Mouse (Mus musculus) left cerebral cortex, adult 2 months (tissue): ENCODE data around the gene Fcmr. TPM values are rescaled to one million over a fixed set of nuclear protein-coding genes. Genes with fewer than 3 reads are reported as not detected.

ENCODE experiments used
- DNase-seq, 2 experiments: peaks; one replicate each; pipeline ENCODE4 v3.0.0; 2021 to 2022; ENCODE audit warnings: low spot score in 2 of 2, mixed read lengths in 1 of 2; ENCODE audit errors: extremely low spot score in 1 of 2
- H3K27ac ChIP-seq: fragments of 200-600 bp; 2 replicates; pipeline ENCODE4 v1.8.1; 2022
- H3K4me3 ChIP-seq: fragments of 200-600 bp; 2 replicates; pipeline ENCODE4 v1.8.1; 2022
- CTCF ChIP-seq: fragments of 200-600 bp; IDR thresholded peaks from 2 replicates; pipeline ENCODE4 v1.8.1; 2022; ENCODE audit warnings: antibody characterized with exemption, mild to moderate bottlenecking, moderate library complexity
- intact Hi-C: fragments of 180-260 bp; cut with DNase I; formaldehyde crosslinking; loops from one replicate; pipeline ENCODE4 v1.15.1; 2025
- total RNA-seq, 2 experiments: library from RNA; stranded (reverse); gene quantifications; 2 replicates each; pipeline ENCODE4 v1.2.3; 2021

Gene Fcmr
- total RNA-seq, 2 experiments from 2014 or later, result not detected

DNA sequence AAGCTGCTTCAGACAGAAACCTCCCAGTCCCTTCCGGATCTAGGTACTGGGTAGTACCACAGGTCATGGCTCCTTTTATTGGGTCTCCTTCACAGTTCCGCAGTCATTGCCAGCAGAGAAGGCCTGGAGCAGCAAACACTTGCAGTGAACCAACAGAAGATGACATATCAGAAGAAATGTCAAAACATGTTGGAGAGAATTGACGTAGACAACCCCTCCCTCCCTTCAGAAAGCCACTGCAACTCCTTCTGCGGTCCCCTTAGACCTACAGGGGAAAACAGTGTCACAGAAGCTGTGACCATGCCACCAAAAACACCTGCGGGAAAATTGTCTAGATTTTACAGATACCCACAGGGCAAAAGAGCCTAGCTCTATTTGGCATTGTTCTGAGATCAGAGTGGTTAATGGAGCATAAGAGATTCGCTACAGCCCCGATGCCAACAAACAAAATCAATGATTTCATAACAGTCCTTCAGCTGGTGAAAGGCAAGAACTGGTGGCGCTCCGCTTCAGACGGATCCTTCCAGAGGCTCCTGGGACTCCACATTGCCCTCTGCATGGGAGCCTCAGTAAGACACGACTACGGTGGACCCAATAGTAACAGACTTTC lies 46.0 kb downstream of the Fcmr start, which contains the start of gene Il20:
Gene Il20, minus strand, starts transcription at position 51 of the 610 bp plus-strand sequence.
- Histone ChIP-seq H3K27ac (no peak within 1 kb of the TSS), H3K4me3 (no peak within 1 kb of the TSS)
- intact Hi-C loops, result no loop called here
- TF ChIP-seq CTCF, result no peak
- no peak for DNase-seq

DNA sequence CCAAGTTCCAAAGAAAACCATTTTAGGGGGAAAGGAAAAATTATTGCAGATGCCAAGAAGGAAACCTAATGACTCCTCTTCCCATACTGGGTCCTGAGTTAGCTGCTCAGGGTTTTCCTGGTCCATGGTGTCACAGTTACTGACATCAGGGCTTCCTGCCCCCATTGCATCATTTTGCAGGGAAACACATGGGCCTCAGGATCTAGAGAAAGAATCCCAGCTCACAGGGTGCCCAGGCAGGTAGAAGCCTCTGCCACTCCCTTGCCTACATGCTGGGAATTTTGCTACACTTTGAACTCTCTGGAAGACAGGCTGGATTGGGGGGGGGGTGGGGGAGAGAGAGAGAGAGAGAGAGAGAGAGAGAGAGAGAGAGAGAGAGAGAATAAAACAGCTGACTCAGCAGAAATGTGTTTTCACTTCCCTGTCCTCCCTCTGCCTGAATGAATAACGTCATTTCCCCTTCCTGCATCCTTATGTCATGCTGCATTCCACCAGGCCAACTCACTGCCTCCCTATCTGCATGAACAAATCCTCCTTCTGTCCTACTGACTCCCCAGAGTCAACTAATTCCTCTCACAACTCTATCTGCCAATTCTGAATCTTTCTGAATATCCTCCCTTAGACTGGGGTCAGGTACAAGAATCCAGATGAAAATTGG lies 53.0 kb downstream of the Fcmr start:
- intact Hi-C loops, result no loop called here
- no peak for DNase-seq
- H3K4me3 ChIP-seq, result no peak overlapping the region
- no peak overlapping the region for H3K27ac ChIP-seq
- no peak for TF ChIP-seq CTCF

DNA sequence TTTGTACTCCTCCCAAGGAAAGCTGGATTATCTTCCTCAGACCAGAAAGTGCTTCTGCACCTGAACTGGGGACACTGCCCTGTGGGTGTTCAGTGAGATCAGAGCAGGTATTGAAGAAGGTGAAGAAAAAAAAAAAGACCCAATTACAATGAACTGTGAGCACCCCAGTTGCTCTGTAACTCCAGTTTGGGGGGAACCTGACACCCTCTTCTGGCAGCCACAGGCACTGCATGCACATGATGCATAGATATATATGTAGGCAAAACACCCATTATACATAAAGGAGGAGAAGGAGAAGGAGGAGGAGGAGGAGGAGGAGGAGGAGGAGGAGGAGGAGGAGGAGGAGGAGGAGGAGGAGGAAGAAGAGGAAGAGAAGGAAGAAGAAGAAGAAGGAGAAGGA lies 61.0 kb downstream of the Fcmr start:
- H3K4me3 ChIP-seq, result no peak overlapping the region
- no peak for DNase-seq
- intact Hi-C loops, result no loop called here
- peak; percentile 15 for TF ChIP-seq CTCF
- no peak overlapping the region for H3K27ac ChIP-seq

Other genes with a start within 250 kb of the Fcmr start
- gene Zp3r, start 236.0 kb upstream of the Fcmr start, total RNA-seq, result not detected
- not detected for gene C4bp, start 204.0 kb upstream of the Fcmr start, total RNA-seq
- gene Gm29427, start 149.9 kb upstream of the Fcmr start, total RNA-seq, result not detected
- 10 to 100 TPM; 16.0 to 17.2 TPM for gene Yod1, start 148.3 kb upstream of the Fcmr start, total RNA-seq
- gene Pfkfb2, start 136.4 kb upstream of the Fcmr start, total RNA-seq, result 10 to 100 TPM; 43.3 to 45.7 TPM
- 1 to 10 TPM; 1.3 to 1.7 TPM for gene AA986860, start 133.7 kb upstream of the Fcmr start, total RNA-seq
- gene Fcamr, start 64.8 kb upstream of the Fcmr start, total RNA-seq, result not detected
- gene Pigr, start 39.0 kb upstream of the Fcmr start, total RNA-seq, result under 1 TPM in 1 of 2 experiments, not detected in 1; 0.14 TPM
- gene Il24, start 21.8 kb downstream of the Fcmr start, total RNA-seq, result not detected
- gene Il20, start 45.8 kb downstream of the Fcmr start, total RNA-seq, result not detected
- not detected for gene Il19, start 74.4 kb downstream of the Fcmr start, total RNA-seq
- gene Il10, start 154.2 kb downstream of the Fcmr start, total RNA-seq, result not detected
- 10 to 100 TPM; 31.0 to 32.8 TPM for gene Mapkapk2, start 232.2 kb downstream of the Fcmr start, total RNA-seq